Mouse (Mus musculus) right cerebral cortex, postnatal 25 days (tissue): Measurements from ENCODE around the gene Krt80.
A peak's percentile ranks its signal among the peaks of the same experiment; 100 is the strongest.

Source experiments
- DNase-seq: peaks from one replicate; pipeline ENCODE4 v3.0.0; 2022

Krt80 gene

GRCm38 (mm10) chr15:101370101-101370911 lies at the start of gene Krt80:
TSS of gene Krt80 (minus strand) at chr15:101370162.
- no peak for DNase-seq

GRCm38 (mm10) chr15:101418950-101419349 lies 49.0 kb upstream of the Krt80 start:
- DNase-seq, result no peak

- no peak for DNase-seq
These were observed 45.0 kb upstream of the Krt80 start for GRCm38 (mm10) chr15:101414807-101415565.

GRCm38 (mm10) chr15:101413916-101414635 lies 44.1 kb upstream of the Krt80 start:
- DNase-seq, result no peak

- DNase-seq, result no peak
These were observed 42.2 kb upstream of the Krt80 start for GRCm38 (mm10) chr15:101412188-101412587.

- no peak for DNase-seq
These were observed 40.8 kb upstream of the Krt80 start, which contains the start of gene Krt7 for GRCm38 (mm10) chr15:101410775-101411174. TSS of gene Krt7 (plus strand) at chr15:101411043.

- no peak for DNase-seq
These were observed 28.3 kb upstream of the Krt80 start for GRCm38 (mm10) chr15:101398269-101398668.

GRCm38 (mm10) chr15:101397683-101398082 lies 27.7 kb upstream of the Krt80 start:
- no peak for DNase-seq

GRCm38 (mm10) chr15:101396921-101397320 lies 27.0 kb upstream of the Krt80 start:
- DNase-seq, result no peak

GRCm38 (mm10) chr15:101396466-101396865 lies 26.5 kb upstream of the Krt80 start:
- DNase-seq, result no peak

GRCm38 (mm10) chr15:101394908-101395307 lies 24.9 kb upstream of the Krt80 start:
- DNase-seq, result no peak

- no peak for DNase-seq
These were observed 22.3 kb upstream of the Krt80 start for GRCm38 (mm10) chr15:101392251-101392650.

GRCm38 (mm10) chr15:101390203-101390602 lies 20.2 kb upstream of the Krt80 start:
- DNase-seq, result no peak

GRCm38 (mm10) chr15:101388034-101388541 lies 18.1 kb upstream of the Krt80 start:
- peak; percentile 29 for DNase-seq

GRCm38 (mm10) chr15:101387176-101387575 lies 17.2 kb upstream of the Krt80 start:
- no peak for DNase-seq

GRCm38 (mm10) chr15:101385064-101385463 lies 15.1 kb upstream of the Krt80 start:
- peak; percentile 23 for DNase-seq

GRCm38 (mm10) chr15:101384610-101385009 lies 14.6 kb upstream of the Krt80 start:
- DNase-seq, result no peak

- no peak for DNase-seq
These were observed 12.8 kb upstream of the Krt80 start for GRCm38 (mm10) chr15:101382811-101383210.

GRCm38 (mm10) chr15:101381758-101382157 lies 11.8 kb upstream of the Krt80 start:
- DNase-seq, result no peak

GRCm38 (mm10) chr15:101378646-101379045 lies 8.7 kb upstream of the Krt80 start:
- no peak for DNase-seq

- no peak for DNase-seq
These were observed 6.8 kb upstream of the Krt80 start for GRCm38 (mm10) chr15:101376776-101377061.

GRCm38 (mm10) chr15:101375956-101376775 lies 6.2 kb upstream of the Krt80 start:
- DNase-seq, result no peak
